ENCODE assay signal across 20 mouse cellular contexts in the genomic region with DNA sequence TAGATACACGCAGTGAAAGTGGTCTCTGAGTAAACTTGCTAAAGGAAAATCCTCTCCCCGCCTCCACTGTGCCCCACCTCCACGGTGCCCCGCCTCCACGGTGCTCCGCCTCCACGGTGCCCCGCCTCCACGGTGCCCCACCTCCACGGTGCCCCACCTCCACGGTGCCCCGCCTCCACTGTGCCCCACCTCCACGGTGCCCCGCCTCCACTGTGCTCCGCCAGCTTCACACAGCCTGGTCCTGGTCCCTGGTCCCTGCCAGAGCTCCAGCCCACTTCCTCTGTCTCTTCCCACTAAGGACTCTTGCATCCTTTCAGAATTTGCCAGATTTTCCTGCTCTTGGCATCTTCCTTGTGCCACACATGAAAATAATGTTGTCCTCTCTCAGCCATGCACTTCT.
DNase-seq lines count a peak whose midpoint lies in the region; ATAC-seq and TF ChIP-seq lines count a peak whose summit lies in the region.
"Had no signal": no experiment of that assay in that cellular context is flagged by ENCODE, and none has a peak within 500 bp of the region (broad histone marks: within the 10 kb centered on the region; RNA-seq: fewer than 3 reads in every experiment).

No protein-coding gene starts in this region.

- H3K4me1 ChIP-seq in lung, embryonic 16.5 days (replicated peaks; ENCODE audit: control insufficient read depth, insufficient read depth, low read length), result no peaks in the 10 kb centered on the region; the same call in 1 of the 2 replicates
- no peaks in the 10 kb centered on the region for H3K4me1 ChIP-seq in lung, postnatal 0 days (ENCODE audit: insufficient read depth, low read depth, low read length)
- H3K4me1 ChIP-seq in limb, embryonic 11.5 days (ENCODE audit: control insufficient read depth, insufficient read depth, low read length), result no peaks in the 10 kb centered on the region
- no peaks in the 10 kb centered on the region for H3K4me1 ChIP-seq in stomach, postnatal 0 days (replicated peaks; ENCODE audit: control insufficient read depth, insufficient read depth)
- no peaks in the 10 kb centered on the region for H3K4me1 ChIP-seq in midbrain, embryonic 11.5 days (ENCODE audit: control insufficient read depth, insufficient read depth, low read length)
- H3K4me1 ChIP-seq: heart, embryonic 12.5 days; intestine, embryonic 15.5 days had no signal

- no peaks in the 10 kb centered on the region for H3K27me3 ChIP-seq in lung, embryonic 16.5 days (ENCODE audit: control insufficient read depth, insufficient read depth, low read depth, low read length)
- no peaks in the 10 kb centered on the region for H3K27me3 ChIP-seq in lung, postnatal 0 days (replicated peaks; ENCODE audit: insufficient read depth, low read length)
- no peaks in the 10 kb centered on the region for H3K27me3 ChIP-seq in limb, embryonic 11.5 days (ENCODE audit: control insufficient read depth, insufficient read depth, low read length)
- H3K27me3 ChIP-seq in stomach, postnatal 0 days (ENCODE audit: control insufficient read depth, insufficient read depth, low read length), result no peaks in the 10 kb centered on the region
- H3K27me3 ChIP-seq in midbrain, embryonic 11.5 days (ENCODE audit: control insufficient read depth, insufficient read depth, low read length), result no peaks in the 10 kb centered on the region
- H3K27me3 ChIP-seq: heart, embryonic 12.5 days; intestine, embryonic 15.5 days; limb, embryonic 13.5 days; lung, embryonic 15.5 days had no signal

- no peak overlapping the region for H3K9ac ChIP-seq in lung, embryonic 16.5 days (ENCODE audit: low read length)
- H3K9ac ChIP-seq in lung, postnatal 0 days (replicated peaks; ENCODE audit: low read depth), result no peak overlapping the region
- H3K9ac ChIP-seq in limb, embryonic 11.5 days (ENCODE audit: low read length), result no peak overlapping the region
- H3K9ac ChIP-seq in stomach, postnatal 0 days (ENCODE audit: low read length), result no peak overlapping the region
- no peak overlapping the region for H3K9ac ChIP-seq in midbrain, embryonic 11.5 days (ENCODE audit: low read length)
- H3K9ac ChIP-seq: forebrain, postnatal 0 days; heart, embryonic 12.5 days; intestine, embryonic 15.5 days; limb, embryonic 13.5 days; lung, embryonic 15.5 days had no signal

- no peak for TF ChIP-seq EP300 in lung, postnatal 0 days (IDR thresholded peaks at IDR 0.05)
- no peak for TF ChIP-seq EP300 in stomach, postnatal 0 days (optimal IDR thresholded peaks at IDR 0.05)

- TF ChIP-seq CTCF in lung, postnatal 0 days (IDR thresholded peaks at IDR 0.05), result no peak
- no peak for TF ChIP-seq CTCF in stomach, postnatal 0 days (IDR thresholded peaks at IDR 0.05; ENCODE audit: low read depth)

- H3K9me3 ChIP-seq in lung, embryonic 16.5 days (ENCODE audit: control insufficient read depth, low read length), result no peaks in the 10 kb centered on the region
- no peaks in the 10 kb centered on the region for H3K9me3 ChIP-seq in lung, postnatal 0 days (ENCODE audit: low read length)
- no peaks in the 10 kb centered on the region for H3K9me3 ChIP-seq in limb, embryonic 11.5 days (ENCODE audit: control insufficient read depth, low read length)
- no peaks in the 10 kb centered on the region for H3K9me3 ChIP-seq in stomach, postnatal 0 days (ENCODE audit: control insufficient read depth, low read length)
- no peaks in the 10 kb centered on the region for H3K9me3 ChIP-seq in midbrain, embryonic 11.5 days (ENCODE audit: control insufficient read depth, low read length)
- H3K9me3 ChIP-seq: heart, embryonic 12.5 days; hindbrain, embryonic 10.5 days; intestine, embryonic 15.5 days; limb, embryonic 13.5 days; lung, embryonic 15.5 days; midbrain, embryonic 10.5 days had no signal

- H3K36me3 ChIP-seq in lung, embryonic 16.5 days (ENCODE audit: control insufficient read depth, insufficient read depth, low read length), result no peaks in the 10 kb centered on the region
- no peaks in the 10 kb centered on the region for H3K36me3 ChIP-seq in lung, postnatal 0 days (ENCODE audit: insufficient read depth, low read length)
- no peaks in the 10 kb centered on the region for H3K36me3 ChIP-seq in limb, embryonic 11.5 days (ENCODE audit: control insufficient read depth, insufficient read depth, low read length)
- no peaks in the 10 kb centered on the region for H3K36me3 ChIP-seq in stomach, postnatal 0 days (ENCODE audit: control insufficient read depth, insufficient read depth, low read length)
- H3K36me3 ChIP-seq in midbrain, embryonic 11.5 days (ENCODE audit: control insufficient read depth, insufficient read depth, low read length), result no peaks in the 10 kb centered on the region
- H3K36me3 ChIP-seq: heart, embryonic 12.5 days; hindbrain, embryonic 10.5 days; intestine, embryonic 15.5 days; limb, embryonic 13.5 days; lung, embryonic 15.5 days; midbrain, embryonic 10.5 days had no signal

- 0 out of 2 replicates have a peak, but pooled peaks have one; percentile 14 for ATAC-seq in frontal cortex, adult (ENCODE audit: low TSS enrichment)
- peak; percentile 28; the same call in 1 of the 2 replicates for ATAC-seq in lung, embryonic 16.5 days (ENCODE audit: low read depth)
- no peak for ATAC-seq in lung, postnatal 0 days
- no peak for ATAC-seq in limb, embryonic 11.5 days (ENCODE audit: insufficient number of reproducible peaks, low FRiP score, low TSS enrichment, low read depth)
- ATAC-seq in stomach, postnatal 0 days (ENCODE audit: low FRiP score, low TSS enrichment), result no peak
- ATAC-seq in midbrain, embryonic 11.5 days (ENCODE audit: low FRiP score), result no peak
- ATAC-seq: forebrain, postnatal 0 days; intestine, embryonic 15.5 days had no signal

- no peak overlapping the region for H3K27ac ChIP-seq in lung, embryonic 16.5 days (ENCODE audit: low read length)
- H3K27ac ChIP-seq in lung, postnatal 0 days (ENCODE audit: low read length), result no peak overlapping the region
- H3K27ac ChIP-seq in limb, embryonic 11.5 days (replicated peaks; ENCODE audit: low read depth, low read length), result no peak overlapping the region
- H3K27ac ChIP-seq in stomach, postnatal 0 days (replicated peaks), result no peak overlapping the region
- H3K27ac ChIP-seq in midbrain, embryonic 11.5 days (ENCODE audit: low read depth, low read length), result no peak overlapping the region
- H3K27ac ChIP-seq: hindbrain, embryonic 10.5 days; intestine, embryonic 15.5 days; left cerebral cortex, adult 2 months; limb, embryonic 13.5 days; lung, embryonic 15.5 days; midbrain, embryonic 10.5 days had no signal

- no peak overlapping the region for H3K4me2 ChIP-seq in lung, embryonic 16.5 days (ENCODE audit: low read depth, low read length)
- no peak overlapping the region for H3K4me2 ChIP-seq in lung, postnatal 0 days (replicated peaks; ENCODE audit: low read depth, low read length)
- H3K4me2 ChIP-seq in limb, embryonic 11.5 days (ENCODE audit: low read depth, severe bottlenecking), result no peak overlapping the region
- no peak overlapping the region for H3K4me2 ChIP-seq in stomach, postnatal 0 days (replicated peaks; ENCODE audit: low read depth)
- H3K4me2 ChIP-seq in midbrain, embryonic 11.5 days, result no peak overlapping the region
- H3K4me2 ChIP-seq: heart, embryonic 12.5 days; intestine, embryonic 15.5 days; limb, embryonic 13.5 days; lung, embryonic 15.5 days had no signal

- no peak overlapping the region for H3K4me3 ChIP-seq in lung, embryonic 16.5 days (ENCODE audit: low read length)
- H3K4me3 ChIP-seq in lung, postnatal 0 days (ENCODE audit: low read depth, low read length), result no peak overlapping the region
- no peak overlapping the region for H3K4me3 ChIP-seq in limb, embryonic 11.5 days (ENCODE audit: low read depth, low read length)
- H3K4me3 ChIP-seq in stomach, postnatal 0 days (ENCODE audit: low read depth, low read length), result no peak overlapping the region
- H3K4me3 ChIP-seq in midbrain, embryonic 11.5 days (ENCODE audit: low read depth, low read length), result no peak overlapping the region
- H3K4me3 ChIP-seq: heart, embryonic 12.5 days; hindbrain, embryonic 10.5 days; intestine, embryonic 15.5 days; left cerebral cortex, adult 2 months; limb, embryonic 13.5 days; lung, embryonic 15.5 days; midbrain, embryonic 10.5 days had no signal

- WGBS in lung, embryonic 16.5 days, result 31% methylated on average over 13 of the region's 15 CpGs
- 35% methylated on average over 14 of the region's 15 CpGs for WGBS in lung, postnatal 0 days
- WGBS in limb, embryonic 11.5 days, result 39% methylated on average over 15 of the region's 15 CpGs
- WGBS in stomach, postnatal 0 days, result 41% methylated on average over 15 of the region's 15 CpGs
- WGBS in midbrain, embryonic 11.5 days, result 47% methylated on average over 15 of the region's 15 CpGs

- no peak for DNase-seq in frontal cortex, postnatal 14 days (ENCODE audit: low spot score in 2 of 2)
- DNase-seq in lung, postnatal 0 days (ENCODE audit: low spot score), result no peak
- peak; percentile 43 for DNase-seq in limb, embryonic 11.5 days (ENCODE audit: low spot score)
- peak; percentile 35 for DNase-seq in stomach, postnatal 0 days (ENCODE audit: low spot score)
- no peak for DNase-seq in midbrain, embryonic 11.5 days (ENCODE audit: low spot score, missing footprints)
- no peak for DNase-seq in gastrocnemius, postnatal 10 days
- DNase-seq: adrenal gland, postnatal 25 days; cerebellum, postnatal 10 days; forebrain, postnatal 0 days; gastrocnemius, postnatal 25 days; thymus, postnatal 25 days had no signal

Comparison
In these comparisons a context has a peak if more than half of its experiments do, and no peak if none do; other contexts are left out.
1. ATAC-seq: peak in frontal cortex, adult (single experiment) and lung, embryonic 16.5 days (single experiment); none in lung, postnatal 0 days (single experiment), limb, embryonic 11.5 days (single experiment), stomach, postnatal 0 days (single experiment) and midbrain, embryonic 11.5 days (single experiment).
2. DNase-seq: peak in limb, embryonic 11.5 days (single experiment) and stomach, postnatal 0 days (single experiment); none in frontal cortex, postnatal 14 days (0 of 2), lung, postnatal 0 days (single experiment), midbrain, embryonic 11.5 days (single experiment) and gastrocnemius, postnatal 10 days (single experiment).